Mouse (Mus musculus): ENCODE results near the gene Kcnb1. TPM values are rescaled to one million over a fixed set of nuclear protein-coding genes. Genes with fewer than 3 reads are reported as not detected.

Kcnb1 gene
- polyA plus RNA-seq, 1 experiment from 2014 or later, result 1.1 TPM

- no peak overlapping the region for H3K4me2 ChIP-seq (ENCODE audit: low read depth)
- peaks cover 5% of the 10 kb centered on the region for H3K4me1 ChIP-seq (ENCODE audit: control insufficient read depth, insufficient read depth, low read length)
- H3K27ac ChIP-seq (ENCODE audit: low read depth, low read length), result 0 out of 2 replicates have a peak overlapping the region, but pooled peaks have one; percentile 49
- DNase-seq (ENCODE audit: low spot score), result no peak
- no peak overlapping the region for H3K9ac ChIP-seq (ENCODE audit: low read length)
- 42% methylated on average over 8 of the region's 8 CpGs for WGBS
- H3K9me3 ChIP-seq (ENCODE audit: control insufficient read depth, low read length), result no peaks in the 10 kb centered on the region
- no peak overlapping the region for H3K4me3 ChIP-seq (ENCODE audit: low read depth, low read length)
- no peaks in the 10 kb centered on the region for H3K27me3 ChIP-seq (ENCODE audit: control insufficient read depth, insufficient read depth, low read length)
- H3K36me3 ChIP-seq (ENCODE audit: control insufficient read depth, insufficient read depth, low read length), result no peaks in the 10 kb centered on the region
- ATAC-seq (ENCODE audit: insufficient read depth, low FRiP score, low TSS enrichment), result no peak
Measured at GRCm38 (mm10) chr2:167132041-167132440, 57.9 kb downstream of the Kcnb1 start.

- Histone ChIP-seq H3K27me3 (ENCODE audit: control insufficient read depth, insufficient read depth, low read length) (no peaks in the 10 kb centered on the region), H3K27ac (ENCODE audit: low read depth, low read length) (peak overlapping the region; percentile 36), H3K4me3 (ENCODE audit: low read depth, low read length) (no peak overlapping the region), H3K4me1 (ENCODE audit: control insufficient read depth, insufficient read depth, low read length) (peaks cover 5% of the 10 kb centered on the region), H3K9me3 (ENCODE audit: control insufficient read depth, low read length) (no peaks in the 10 kb centered on the region), H3K9ac (ENCODE audit: low read length) (no peak overlapping the region; the same call in 1 of the 2 replicates), H3K4me2 (ENCODE audit: low read depth) (peak overlapping the region; percentile 38; the same call in 1 of the 2 replicates), H3K36me3 (ENCODE audit: control insufficient read depth, insufficient read depth, low read length) (no peaks in the 10 kb centered on the region)
- ATAC-seq (ENCODE audit: insufficient read depth, low FRiP score, low TSS enrichment), result no peak
- no peak for DNase-seq (ENCODE audit: low spot score)
- WGBS, result 44% methylated on average over 9 of the region's 9 CpGs
Measured at GRCm38 (mm10) chr2:167130050-167130770, 59.7 kb downstream of the Kcnb1 start.

GRCm38 (mm10) chr2:167129608-167129955, 60.4 kb downstream of the Kcnb1 start:
- ATAC-seq (ENCODE audit: insufficient read depth, low FRiP score, low TSS enrichment) (no peak; the same call in 1 of the 2 replicates), DNase-seq (ENCODE audit: low spot score) (peak; percentile 58)
- H3K4me2 ChIP-seq (ENCODE audit: low read depth), result peak overlapping the region; percentile 38
- no peaks in the 10 kb centered on the region for H3K36me3 ChIP-seq (ENCODE audit: control insufficient read depth, insufficient read depth, low read length)
- H3K4me3 ChIP-seq (ENCODE audit: low read depth, low read length), result peak overlapping the region; percentile 16; the same call in 1 of the 2 replicates
- 8% methylated on average over 9 of the region's 9 CpGs for WGBS
- H3K9me3 ChIP-seq (ENCODE audit: control insufficient read depth, low read length), result no peaks in the 10 kb centered on the region
- peaks cover 5% of the 10 kb centered on the region for H3K4me1 ChIP-seq (ENCODE audit: control insufficient read depth, insufficient read depth, low read length)
- H3K27ac ChIP-seq (ENCODE audit: low read depth, low read length), result peak overlapping the region; percentile 36; the same call in 1 of the 2 replicates
- no peaks in the 10 kb centered on the region for H3K27me3 ChIP-seq (ENCODE audit: control insufficient read depth, insufficient read depth, low read length)
- H3K9ac ChIP-seq (ENCODE audit: low read length), result peak overlapping the region; percentile 38

- Histone ChIP-seq H3K4me2 (ENCODE audit: low read depth) (peak overlapping the region; percentile 38), H3K9ac (ENCODE audit: low read length) (peak overlapping the region; percentile 38)
Measured at GRCm38 (mm10) chr2:167128699-167129607, 61.0 kb downstream of the Kcnb1 start.

GRCm38 (mm10) chr2:167127404-167127803, 62.6 kb downstream of the Kcnb1 start:
- Histone ChIP-seq H3K27me3 (ENCODE audit: control insufficient read depth, insufficient read depth, low read length) (no peaks in the 10 kb centered on the region), H3K9ac (ENCODE audit: low read length) (no peak overlapping the region), H3K4me3 (ENCODE audit: low read depth, low read length) (no peak overlapping the region), H3K4me2 (ENCODE audit: low read depth) (no peak overlapping the region), H3K4me1 (ENCODE audit: control insufficient read depth, insufficient read depth, low read length) (peaks cover 5% of the 10 kb centered on the region), H3K27ac (ENCODE audit: low read depth, low read length) (no peak overlapping the region), H3K9me3 (ENCODE audit: control insufficient read depth, low read length) (no peaks in the 10 kb centered on the region), H3K36me3 (ENCODE audit: control insufficient read depth, insufficient read depth, low read length) (no peaks in the 10 kb centered on the region)
- WGBS, result 93% methylated on average over 5 of the region's 5 CpGs
- ATAC-seq (ENCODE audit: insufficient read depth, low FRiP score, low TSS enrichment), result no peak
- DNase-seq (ENCODE audit: low spot score), result no peak

More at GRCm38 (mm10) chr2:167128699-167129607, 61.0 kb downstream of the Kcnb1 start:
- peaks cover 5% of the 10 kb centered on the region for H3K4me1 ChIP-seq (ENCODE audit: control insufficient read depth, insufficient read depth, low read length)
- no peak for ATAC-seq (ENCODE audit: insufficient read depth, low FRiP score, low TSS enrichment)
- no peaks in the 10 kb centered on the region for H3K9me3 ChIP-seq (ENCODE audit: control insufficient read depth, low read length)
- no peaks in the 10 kb centered on the region for H3K27me3 ChIP-seq (ENCODE audit: control insufficient read depth, insufficient read depth, low read length)
- H3K27ac ChIP-seq (ENCODE audit: low read depth, low read length), result peak overlapping the region; percentile 23; the same call in 1 of the 2 replicates
- H3K36me3 ChIP-seq (ENCODE audit: control insufficient read depth, insufficient read depth, low read length), result no peaks in the 10 kb centered on the region
- 41% methylated on average over 20 of the region's 20 CpGs for WGBS
- peak; percentile 27 for DNase-seq (ENCODE audit: low spot score)
- peak overlapping the region; percentile 16; the same call in 1 of the 2 replicates for H3K4me3 ChIP-seq (ENCODE audit: low read depth, low read length)

GRCm38 (mm10) chr2:167125781-167126180, 64.2 kb downstream of the Kcnb1 start:
- ATAC-seq (ENCODE audit: insufficient read depth, low FRiP score, low TSS enrichment), result no peak
- no peak overlapping the region for H3K27ac ChIP-seq (ENCODE audit: low read depth, low read length)
- no peak overlapping the region for H3K9ac ChIP-seq (ENCODE audit: low read length)
- H3K9me3 ChIP-seq (ENCODE audit: control insufficient read depth, low read length), result no peaks in the 10 kb centered on the region
- H3K4me1 ChIP-seq (ENCODE audit: control insufficient read depth, insufficient read depth, low read length), result peaks cover 5% of the 10 kb centered on the region
- H3K27me3 ChIP-seq (ENCODE audit: control insufficient read depth, insufficient read depth, low read length), result no peaks in the 10 kb centered on the region
- H3K36me3 ChIP-seq (ENCODE audit: control insufficient read depth, insufficient read depth, low read length), result no peaks in the 10 kb centered on the region
- no peak overlapping the region for H3K4me3 ChIP-seq (ENCODE audit: low read depth, low read length)
- 69% methylated on average over 4 of the region's 4 CpGs for WGBS
- H3K4me2 ChIP-seq (ENCODE audit: low read depth), result no peak overlapping the region
- DNase-seq (ENCODE audit: low spot score), result no peak

- Histone ChIP-seq H3K9ac (ENCODE audit: low read length) (no peak overlapping the region), H3K4me2 (ENCODE audit: low read depth) (no peak overlapping the region), H3K36me3 (ENCODE audit: control insufficient read depth, insufficient read depth, low read length) (no peaks in the 10 kb centered on the region), H3K4me1 (ENCODE audit: control insufficient read depth, insufficient read depth, low read length) (no peaks in the 10 kb centered on the region; the same call in 1 of the 2 replicates), H3K27ac (ENCODE audit: low read depth, low read length) (no peak overlapping the region), H3K4me3 (ENCODE audit: low read depth, low read length) (no peak overlapping the region), H3K27me3 (ENCODE audit: control insufficient read depth, insufficient read depth, low read length) (no peaks in the 10 kb centered on the region), H3K9me3 (ENCODE audit: control insufficient read depth, low read length) (no peaks in the 10 kb centered on the region)
- peak; percentile 41 for DNase-seq (ENCODE audit: low spot score)
- ATAC-seq (ENCODE audit: insufficient read depth, low FRiP score, low TSS enrichment), result no peak
- WGBS, result 61% methylated on average over 11 of the region's 11 CpGs
Measured at GRCm38 (mm10) chr2:167123936-167124335, 66.0 kb downstream of the Kcnb1 start.

- H3K9me3 ChIP-seq (ENCODE audit: control insufficient read depth, low read length), result no peaks in the 10 kb centered on the region
- no peak overlapping the region for H3K4me3 ChIP-seq (ENCODE audit: low read depth, low read length)
- no peaks in the 10 kb centered on the region for H3K27me3 ChIP-seq (ENCODE audit: control insufficient read depth, insufficient read depth, low read length)
- no peak overlapping the region for H3K9ac ChIP-seq (ENCODE audit: low read length)
- no peaks in the 10 kb centered on the region for H3K36me3 ChIP-seq (ENCODE audit: control insufficient read depth, insufficient read depth, low read length)
- WGBS, result 85% methylated on average over 6 of the region's 6 CpGs
- no peak overlapping the region for H3K4me2 ChIP-seq (ENCODE audit: low read depth)
- DNase-seq (ENCODE audit: low spot score) (no peak), ATAC-seq (ENCODE audit: insufficient read depth, low FRiP score, low TSS enrichment) (no peak)
- no peaks in the 10 kb centered on the region for H3K4me1 ChIP-seq (ENCODE audit: control insufficient read depth, insufficient read depth, low read length)
- H3K27ac ChIP-seq (ENCODE audit: low read depth, low read length), result no peak overlapping the region
Measured at GRCm38 (mm10) chr2:167122737-167123136, 67.2 kb downstream of the Kcnb1 start.
